Mouse (Mus musculus) cerebellum, adult 8-10 months (tissue): ENCODE measurements around the gene Rnf167.
A peak's percentile ranks its signal among the peaks of the same experiment; 100 is the strongest.

Source experiments
- DNase-seq: peaks from one replicate; pipeline ENCODE4 v3.0.0; 2022

Gene Rnf167

DNA sequence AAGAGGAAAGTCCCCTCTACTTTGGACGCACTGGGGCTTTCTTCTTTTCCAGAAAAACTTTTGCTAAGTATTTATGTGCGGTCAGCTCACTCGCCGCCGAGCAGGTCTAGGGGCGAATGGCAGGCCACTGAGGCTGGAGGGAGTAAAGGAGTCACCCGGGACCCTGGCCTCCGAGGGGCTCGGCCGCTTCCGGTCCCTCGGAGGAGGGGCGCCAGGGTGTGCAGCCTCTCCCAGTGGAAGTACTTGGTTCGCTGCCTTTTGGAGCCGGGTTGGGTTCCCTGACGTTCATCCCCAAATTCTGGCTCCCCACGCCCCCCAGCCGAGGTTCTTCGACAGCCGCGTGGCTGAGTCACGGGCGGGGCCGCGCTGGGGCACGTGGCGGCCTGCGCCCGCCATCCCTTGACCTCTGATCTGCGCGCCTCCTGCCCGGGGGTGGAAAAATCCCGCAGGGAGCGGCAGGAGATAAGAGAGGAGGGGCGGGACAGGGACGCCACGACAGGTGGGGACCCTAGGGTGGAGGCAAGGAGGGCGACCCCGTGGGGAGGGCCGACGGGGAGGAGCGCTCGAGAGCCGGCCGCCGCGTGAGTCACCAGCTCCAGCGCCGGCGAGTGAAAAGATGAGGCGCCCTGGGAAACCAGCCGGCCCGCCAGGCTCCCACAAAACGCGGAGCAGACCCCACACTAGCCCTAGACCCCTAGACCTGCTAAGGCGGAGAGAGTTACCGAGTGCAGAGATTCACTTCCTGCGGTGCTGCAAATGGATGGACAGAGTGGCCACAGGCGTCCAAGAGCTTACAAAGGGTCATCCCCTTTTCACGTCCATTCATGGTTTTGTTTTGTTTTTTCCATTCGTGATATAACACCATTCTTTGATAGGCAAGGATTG lies 8.8 kb downstream of the Rnf167 start:
- DNase-seq = no peak

DNA sequence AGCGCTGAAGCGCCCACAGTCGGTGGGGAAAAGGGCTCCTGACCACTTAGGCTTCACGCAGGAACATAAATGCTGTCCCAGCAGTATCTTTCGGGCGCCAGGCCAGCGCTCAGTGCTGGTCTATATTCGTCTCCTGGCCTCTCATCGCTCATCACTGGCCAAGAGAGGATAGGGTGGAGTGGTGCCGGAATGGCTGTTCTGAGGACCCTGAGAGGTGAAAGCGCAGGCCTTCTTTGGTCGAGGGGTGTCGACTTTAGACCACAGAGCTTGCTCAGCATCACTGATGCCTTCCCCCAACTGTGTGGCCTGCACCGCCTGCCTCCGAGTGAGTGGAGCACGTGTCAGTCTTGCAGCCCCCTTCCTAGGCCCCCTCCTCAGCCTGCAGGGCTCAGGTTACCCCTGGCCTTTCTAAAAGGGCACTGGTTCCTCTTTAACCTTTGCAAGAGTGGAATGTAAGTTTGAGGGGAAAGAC lies 9.5 kb downstream of the Rnf167 start:
- no peak for DNase-seq

DNA sequence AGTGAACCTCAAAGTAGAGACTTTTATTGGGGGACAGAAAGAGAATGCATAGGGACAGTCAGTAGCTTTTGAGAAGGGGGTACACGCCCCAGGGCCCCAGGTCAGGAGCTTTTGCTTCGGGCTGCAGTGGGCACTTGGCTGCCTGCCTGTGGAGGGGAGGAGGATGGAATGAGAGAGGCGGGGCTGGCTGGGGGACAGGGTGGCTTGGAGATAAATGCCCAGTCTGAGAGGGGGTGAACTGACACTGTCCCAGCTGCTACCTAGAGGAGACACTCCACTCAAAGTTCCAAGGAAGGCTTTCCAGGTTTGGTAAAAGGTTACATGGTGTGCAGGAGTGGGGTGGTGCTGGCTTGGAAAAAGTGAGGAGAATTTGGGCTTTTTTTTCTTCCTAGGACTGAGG lies 9.9 kb downstream of the Rnf167 start, which contains the start of gene Eno3:
Gene Eno3, plus strand, starts transcription at position 239 of the 400 bp plus-strand sequence.
- DNase-seq = no peak

DNA sequence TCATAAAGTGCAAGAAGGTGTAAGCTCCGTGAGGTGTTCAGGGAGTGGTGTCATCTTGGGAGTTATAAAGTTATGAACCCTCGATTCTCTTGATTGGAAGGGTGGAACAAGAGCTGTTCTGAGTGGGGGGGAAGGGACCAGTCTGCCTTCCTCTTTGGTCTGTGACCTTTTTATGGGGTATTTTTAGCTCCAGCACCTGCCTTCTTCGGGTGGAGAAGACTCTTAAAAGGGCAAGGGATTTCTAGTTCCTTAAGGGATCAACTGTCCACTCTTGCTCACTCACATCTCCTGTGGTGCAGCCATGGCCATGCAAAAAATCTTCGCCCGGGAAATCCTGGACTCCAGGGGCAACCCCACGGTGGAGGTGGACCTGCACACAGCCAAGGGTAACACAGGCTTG lies 10.5 kb downstream of the Rnf167 start:
- no peak for DNase-seq

DNA sequence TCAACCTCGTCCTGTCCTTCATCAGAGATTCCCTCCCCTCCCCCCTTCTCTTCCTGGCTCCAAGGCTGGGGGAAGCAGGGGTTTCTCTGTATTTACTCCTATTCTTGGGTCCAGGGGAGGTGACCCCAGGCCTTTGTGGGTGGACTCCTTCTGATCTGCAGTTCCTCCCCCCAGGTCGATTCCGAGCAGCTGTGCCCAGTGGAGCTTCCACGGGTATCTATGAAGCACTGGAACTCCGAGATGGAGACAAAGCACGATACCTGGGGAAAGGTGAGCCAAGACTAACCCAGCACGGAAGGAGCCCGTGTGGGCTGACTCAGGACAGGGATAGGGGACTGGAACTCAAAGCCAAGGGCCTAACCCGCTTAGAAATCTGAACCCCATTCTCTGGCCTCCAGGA lies 11.0 kb downstream of the Rnf167 start:
- no peak for DNase-seq

DNA sequence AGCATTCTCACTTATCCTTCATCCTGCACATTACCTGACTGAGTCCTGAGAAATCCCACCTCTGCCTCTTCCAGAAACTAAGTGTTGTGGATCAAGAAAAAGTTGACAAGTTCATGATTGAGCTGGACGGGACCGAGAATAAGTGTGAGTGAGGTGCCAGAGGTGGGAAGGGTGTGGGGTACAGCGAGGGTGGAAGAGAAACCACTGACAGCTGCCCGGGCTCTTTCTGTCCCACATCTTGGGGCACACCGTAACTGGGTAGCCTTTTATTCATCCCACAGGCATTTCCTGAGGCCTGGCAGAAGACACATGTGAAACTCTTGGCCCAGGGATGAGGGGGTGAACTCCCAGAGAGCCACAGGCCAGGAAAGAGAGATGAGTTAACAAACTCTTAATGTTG lies 11.5 kb downstream of the Rnf167 start:
- DNase-seq = no peak

DNA sequence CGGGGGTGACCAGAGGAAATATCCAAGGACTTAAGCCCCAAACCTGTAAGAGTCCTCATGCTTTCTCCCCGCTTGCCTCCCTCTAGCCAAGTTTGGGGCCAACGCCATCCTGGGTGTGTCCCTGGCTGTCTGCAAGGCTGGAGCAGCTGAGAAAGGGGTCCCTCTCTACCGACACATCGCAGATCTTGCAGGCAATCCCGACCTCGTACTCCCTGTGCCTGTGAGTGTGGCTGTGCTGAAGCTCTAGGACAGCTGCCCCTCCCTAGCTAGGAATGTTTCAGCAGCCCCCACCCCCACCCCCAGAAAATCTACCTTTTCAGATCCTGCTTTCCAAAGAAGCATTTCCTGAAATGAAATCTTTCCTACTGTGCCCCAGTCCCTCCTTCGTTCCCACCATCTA lies 11.9 kb downstream of the Rnf167 start:
- no peak for DNase-seq

DNA sequence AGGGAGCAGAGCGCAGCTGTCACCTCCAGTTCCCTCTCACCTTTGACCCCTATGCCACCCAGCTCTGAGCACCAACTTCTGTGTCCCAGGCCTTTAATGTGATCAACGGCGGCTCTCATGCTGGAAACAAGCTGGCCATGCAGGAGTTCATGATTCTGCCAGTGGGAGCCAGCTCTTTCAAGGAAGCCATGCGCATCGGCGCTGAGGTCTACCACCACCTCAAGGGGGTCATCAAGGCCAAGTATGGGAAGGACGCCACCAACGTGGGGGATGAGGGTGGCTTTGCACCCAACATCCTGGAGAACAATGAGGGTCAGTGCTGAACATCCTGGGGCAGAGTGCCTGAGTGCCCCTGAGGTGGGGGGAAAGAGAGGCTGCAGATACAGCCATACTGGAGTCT lies 13.5 kb downstream of the Rnf167 start:
- DNase-seq = no peak

DNA sequence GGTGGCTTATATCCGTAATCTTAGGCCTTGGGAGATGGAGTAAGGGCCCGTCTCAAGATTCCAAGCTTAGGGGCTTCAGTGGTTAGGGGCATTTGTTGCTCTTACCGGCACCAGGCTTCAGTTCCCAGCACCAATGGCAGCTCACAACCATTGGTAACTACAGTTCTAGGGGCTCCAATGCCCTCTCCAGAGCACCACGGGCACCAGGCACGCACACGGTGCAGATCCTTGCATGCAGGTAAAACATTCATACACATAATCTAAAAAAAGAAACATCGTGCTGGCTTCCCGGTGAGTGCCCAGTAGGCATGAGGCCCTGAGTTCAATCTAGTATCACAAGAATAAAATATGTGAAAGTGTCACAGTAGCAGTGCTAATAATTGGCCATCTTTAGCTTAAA lies 16.1 kb downstream of the Rnf167 start:
- DNase-seq = no peak

DNA sequence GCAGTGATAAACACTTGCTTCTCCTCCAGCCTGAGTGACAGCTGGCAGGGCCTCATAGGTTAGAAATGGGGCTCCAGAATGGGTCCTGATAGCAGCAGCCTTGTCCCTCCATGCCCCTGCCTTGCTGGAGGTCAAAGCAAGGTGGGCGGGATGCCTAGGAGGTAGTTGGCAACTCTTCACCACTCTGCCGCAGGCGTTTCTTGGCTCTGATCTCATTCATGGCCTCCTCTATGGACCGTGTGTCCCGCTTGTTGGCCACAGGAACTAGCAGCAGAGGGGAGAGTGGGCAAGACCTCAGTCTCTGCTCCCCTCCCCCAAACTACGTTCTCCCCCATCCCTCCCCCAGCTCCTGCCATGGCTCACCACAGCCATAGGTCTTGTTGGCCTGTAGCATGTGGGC lies 16.9 kb downstream of the Rnf167 start:
- DNase-seq = no peak

DNA sequence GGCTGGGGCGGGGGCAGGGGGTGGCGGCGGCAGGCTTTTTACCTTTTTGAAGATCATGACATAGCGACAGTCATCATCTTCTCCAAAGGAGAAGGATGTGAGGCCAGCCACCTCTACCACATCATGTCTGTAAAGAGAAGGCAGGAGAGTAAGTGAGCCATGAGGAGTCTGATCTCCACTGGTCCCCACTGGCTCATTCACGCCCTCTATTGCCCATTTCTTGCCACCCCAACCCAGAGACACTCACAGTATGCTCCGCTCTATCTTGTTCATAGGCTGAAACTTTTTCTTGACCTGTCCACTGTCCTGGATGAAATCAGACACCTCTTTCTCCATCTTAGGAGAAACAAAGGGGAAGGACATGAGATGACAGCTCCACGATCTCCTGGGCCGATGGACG lies 17.7 kb downstream of the Rnf167 start:
- no peak for DNase-seq

DNA sequence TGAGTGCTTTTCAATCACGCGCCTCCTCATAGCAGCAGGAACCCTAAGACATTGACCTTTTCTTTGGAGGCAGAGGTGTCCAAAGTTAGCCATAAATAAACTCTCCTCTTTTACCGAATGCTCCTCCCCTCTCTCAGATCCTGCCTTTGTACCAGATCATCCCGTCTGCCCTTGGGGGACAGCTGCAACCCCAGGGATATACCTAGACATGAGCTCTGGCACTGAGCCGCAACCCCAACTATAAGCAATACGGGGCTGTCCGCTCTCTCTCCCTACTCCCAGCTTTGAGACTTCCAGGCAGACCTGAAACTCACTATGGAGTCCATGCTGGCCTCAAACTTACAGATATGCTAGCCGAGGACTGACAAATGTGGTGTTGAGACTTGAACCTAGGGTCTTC lies 19.7 kb downstream of the Rnf167 start:
- no peak for DNase-seq

DNA sequence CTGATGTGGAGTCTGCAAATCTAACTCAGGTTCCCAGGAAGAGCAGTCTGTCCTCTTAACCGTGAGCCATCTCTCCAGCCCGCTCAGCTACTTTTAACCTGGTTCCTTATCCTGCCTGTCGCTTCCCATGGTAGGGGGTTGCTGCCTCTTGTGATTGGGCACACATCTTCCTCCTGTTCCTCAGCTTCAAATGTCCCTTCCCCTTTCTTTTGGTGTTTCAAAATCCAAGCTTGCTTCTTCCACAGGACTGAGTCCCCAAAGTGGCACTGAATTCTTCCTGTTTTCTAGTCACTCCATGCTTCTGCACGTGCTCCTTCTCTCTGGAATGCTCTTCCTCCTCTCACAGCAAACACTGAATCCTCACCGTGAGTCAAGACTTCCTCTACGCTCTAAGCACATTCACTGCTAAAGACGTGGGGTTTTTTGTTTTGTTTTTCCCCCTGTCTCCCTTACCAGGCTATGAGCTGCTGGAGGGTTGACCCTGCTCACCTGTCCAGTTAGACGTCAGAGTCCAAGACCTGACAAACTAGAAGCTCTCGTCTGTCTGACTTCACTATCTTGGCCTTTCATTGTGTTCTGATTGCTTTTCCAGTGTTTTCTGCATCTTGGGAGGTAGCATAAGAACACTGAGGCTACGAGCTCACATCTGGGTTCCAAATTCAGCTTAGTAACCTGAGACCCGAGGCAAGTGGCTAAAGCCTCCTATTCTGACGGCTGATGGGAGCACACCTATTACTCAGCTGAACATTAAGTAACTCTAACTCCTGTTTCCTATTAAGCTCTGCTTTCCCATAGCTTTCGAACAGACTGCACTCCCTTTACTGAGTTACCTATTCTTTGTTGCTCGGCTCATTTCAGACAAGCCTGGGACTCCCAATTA lies 20.5 kb downstream of the Rnf167 start:
- DNase-seq = no peak

DNA sequence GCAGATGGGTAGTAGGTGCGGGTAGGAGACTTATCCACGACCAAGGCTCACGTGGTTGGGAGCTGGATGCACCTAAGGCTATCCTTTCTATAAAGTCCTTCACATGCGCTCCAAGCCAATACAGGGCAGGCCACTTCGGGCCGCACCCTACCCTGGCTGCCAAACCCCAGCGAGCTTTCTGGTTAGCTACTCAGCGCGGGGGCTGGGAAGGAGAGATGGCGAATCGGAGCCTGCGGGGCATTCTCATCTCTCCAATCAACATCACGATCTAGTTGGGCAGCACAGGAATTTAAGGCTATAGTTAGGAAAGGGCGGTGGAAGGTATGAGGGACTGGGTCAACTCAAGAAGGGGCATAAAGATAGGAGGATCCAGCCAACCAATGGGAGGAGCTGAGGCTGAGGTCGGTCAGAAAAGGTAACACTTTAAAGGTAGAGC lies 21.3 kb downstream of the Rnf167 start:
- DNase-seq = no peak

DNA sequence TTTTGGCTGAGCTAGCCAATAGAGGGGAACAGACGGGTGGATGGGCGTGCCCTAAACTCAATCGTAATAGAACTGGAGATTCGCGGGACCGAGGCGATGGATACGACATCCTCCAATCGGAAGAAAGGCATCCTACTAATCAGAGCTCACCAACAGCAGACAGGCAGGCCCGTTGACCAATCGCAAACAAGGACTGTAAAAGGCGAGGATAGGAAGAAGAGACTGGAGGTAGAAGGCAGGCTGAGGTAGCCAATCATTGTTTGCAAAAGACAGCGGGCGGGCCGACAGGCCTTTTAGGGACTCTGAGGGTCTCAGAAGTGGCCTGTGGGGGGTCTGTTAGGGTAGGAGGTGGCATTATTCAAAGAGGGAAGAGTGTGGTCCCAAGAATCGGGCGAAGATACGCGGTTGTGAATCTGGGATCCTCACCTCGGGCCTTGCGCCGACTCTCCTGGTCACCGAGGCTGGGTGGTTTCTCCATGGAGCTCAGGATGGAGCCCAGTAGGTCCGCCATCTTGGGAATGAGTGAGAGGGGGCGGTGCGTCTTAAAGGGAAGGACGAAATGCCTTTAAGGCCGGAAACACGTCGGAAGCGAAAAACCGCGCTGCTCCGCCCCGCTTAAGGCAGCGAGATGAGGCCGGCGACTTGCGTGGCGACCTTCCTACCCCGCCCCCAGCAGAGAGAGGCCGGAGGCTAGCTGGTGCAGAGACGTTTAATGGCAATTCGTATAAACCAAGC lies 21.9 kb downstream of the Rnf167 start, which contains the start of gene Spag7:
Gene Spag7, minus strand, starts transcription at position 646 of the 735 bp plus-strand sequence.
- DNase-seq = peak; percentile 96

DNA sequence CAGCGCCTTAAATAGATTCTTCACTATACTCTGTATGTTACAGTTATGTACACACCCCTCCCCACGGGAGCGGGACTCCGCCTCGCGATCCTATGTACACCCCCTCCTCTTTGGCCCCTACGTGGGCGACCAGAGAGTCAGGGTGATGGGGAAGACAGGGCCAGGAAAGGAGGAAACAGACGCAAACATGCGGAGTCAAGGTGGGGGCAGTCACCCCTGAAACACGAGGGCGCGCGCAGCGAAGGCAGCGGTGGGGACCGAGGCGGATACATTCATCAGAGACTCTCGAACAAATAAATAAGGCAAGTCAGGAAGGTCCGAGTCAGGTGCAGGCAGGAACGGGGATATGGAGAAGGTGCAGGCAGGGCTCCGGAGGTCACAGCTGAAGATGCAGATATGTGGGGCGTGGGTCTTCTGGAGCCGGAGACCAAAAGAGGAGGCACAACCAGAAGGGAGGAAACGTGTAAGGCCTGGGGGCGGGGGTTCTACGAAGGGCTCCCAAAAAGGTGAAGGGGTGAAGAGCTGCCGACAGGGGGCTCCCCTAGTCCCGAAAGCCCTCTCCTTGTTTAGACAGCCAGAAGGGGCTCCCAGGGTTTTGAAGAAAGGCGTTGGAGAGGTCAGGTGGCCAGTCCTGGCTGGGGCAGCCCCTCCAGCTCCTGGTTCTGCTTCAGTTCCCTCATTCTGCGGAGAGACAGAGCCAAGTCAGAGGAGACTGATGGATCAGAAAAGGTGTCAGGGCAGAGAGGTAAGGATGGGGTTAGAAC lies 22.7 kb downstream of the Rnf167 start:
- peak; percentile 79 for DNase-seq

DNA sequence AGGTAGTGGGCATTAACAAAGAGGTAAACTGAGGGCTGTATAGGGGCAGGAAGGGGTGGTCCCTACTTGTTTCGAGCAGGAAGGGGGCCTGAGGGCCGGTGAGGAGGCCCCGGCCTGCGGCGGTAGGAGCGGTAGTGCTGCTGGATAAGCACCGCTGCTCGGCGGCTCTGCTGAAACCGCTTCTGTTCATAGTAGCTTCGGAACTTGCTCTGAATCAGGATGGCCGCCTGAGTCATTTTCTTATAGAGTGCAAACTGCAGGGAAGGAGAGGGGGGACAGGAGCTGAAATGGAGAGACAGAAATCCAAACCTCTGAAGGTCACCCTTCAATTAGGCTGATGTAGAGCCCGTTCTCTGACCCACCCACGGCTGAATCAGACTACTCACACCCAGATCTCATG lies 23.4 kb downstream of the Rnf167 start:
- no peak for DNase-seq

DNA sequence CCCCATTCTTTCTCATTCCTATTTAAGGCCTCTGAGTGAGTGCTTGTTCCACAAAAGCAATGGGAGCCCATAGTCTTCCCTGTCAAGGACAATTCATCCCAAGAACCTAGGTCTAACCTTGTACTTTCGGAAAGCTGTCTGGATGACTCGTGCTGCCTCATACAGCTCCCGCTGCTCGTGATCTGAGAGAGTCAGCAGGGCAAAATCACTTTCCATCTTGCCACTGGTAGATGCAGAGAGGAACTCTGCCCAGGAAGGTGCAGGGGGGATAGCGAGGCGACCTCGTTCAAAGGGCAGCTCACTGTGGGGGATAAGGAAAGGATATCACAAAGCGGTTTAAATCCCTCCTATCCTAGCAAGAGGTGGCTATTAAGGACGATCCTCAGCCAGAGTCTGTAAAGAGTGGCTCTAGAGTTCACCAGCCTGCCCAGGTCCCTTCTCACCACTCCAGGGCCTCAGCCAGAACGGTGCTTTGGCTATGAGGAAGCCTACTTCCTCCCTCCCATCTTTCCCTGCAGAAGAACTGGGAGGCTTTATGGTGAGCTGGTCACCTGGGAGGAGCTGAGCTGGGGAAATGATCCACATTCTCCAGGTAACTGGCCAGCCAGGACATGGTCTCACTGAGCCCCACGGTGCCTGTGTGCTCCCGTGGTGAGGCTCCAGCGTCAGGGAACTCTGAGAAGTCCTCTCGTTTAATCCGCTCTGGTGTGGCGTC lies 24.5 kb downstream of the Rnf167 start:
- no peak for DNase-seq

DNA sequence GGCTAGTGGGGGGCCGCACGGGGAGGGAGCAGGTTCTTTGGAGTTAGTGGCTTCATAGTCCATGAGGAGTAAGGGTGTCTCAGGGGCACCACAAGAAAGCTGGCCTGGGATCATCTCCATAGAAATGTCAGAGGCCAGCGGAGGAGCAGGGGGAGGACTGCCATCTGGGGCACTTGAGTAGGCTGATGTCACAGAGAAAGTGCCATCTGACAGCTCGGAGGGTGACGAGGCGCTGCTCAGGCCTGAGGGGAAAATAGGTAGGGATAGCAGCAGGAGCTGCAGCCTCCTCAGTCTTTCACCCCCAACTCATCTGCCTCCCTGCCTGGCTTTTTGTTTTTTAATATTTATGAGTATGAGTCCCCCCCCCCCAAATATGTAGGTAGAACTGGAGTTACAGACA lies 27.0 kb downstream of the Rnf167 start:
- DNase-seq = no peak

DNA sequence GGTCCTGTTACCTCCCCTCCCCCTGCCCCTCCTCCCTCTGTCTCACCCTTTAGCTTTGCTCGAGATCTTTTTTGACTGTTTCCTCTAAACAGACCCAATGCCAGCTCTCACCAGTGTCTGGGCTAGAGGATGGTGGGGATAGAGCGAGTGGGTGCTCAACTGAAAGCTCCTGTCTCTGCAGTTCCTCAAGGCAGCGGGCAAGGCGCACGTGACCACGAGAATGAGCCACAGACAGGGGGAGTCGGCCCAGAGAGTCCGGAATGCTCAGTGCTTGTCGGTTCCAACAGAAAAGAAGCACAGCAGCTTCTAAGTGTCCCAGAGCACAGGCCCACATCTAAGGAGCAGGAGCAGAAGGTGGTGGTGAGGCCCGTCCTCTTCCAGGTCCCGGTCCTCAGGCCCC lies 27.5 kb downstream of the Rnf167 start:
- DNase-seq = no peak

DNA sequence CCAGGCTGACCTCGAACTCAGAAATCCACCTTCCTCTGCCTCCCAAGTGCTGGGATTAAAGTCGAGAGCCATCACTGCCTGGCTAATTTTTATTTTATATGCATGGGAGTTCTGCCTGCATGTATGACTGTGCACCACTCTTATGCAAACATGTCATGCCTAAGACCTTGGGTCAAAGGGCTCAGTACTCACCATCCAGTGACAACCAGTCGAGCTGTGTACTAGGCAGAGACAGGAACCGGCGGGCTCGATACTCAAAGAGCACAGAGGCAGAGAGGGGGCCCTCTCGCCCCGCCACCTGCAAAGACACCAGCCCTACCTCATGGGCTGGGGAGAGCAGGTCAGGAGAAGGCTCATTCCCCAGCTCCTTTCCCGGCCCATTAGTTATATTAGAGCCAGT lies 31.1 kb downstream of the Rnf167 start:
- DNase-seq = no peak

DNA sequence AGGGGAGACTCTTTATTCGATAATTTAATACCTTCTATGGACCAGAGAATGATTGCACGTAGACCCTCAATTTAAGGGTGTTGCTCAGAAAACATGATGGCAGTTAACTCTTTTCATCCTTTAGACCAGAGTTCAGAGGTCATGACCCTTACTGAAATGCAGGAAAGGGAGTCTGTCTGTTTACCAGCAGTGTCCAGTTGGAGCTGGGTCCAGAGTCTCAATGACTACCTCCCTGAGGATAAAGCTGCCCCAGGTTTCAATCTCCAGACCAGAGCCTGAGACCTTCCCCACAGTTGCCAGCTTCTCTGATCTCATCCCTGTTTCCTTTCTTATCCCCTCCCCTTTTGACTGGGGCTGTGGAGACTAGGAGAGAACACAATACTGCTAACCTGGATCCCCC lies 31.5 kb downstream of the Rnf167 start:
- DNase-seq = no peak
